Mouse (Mus musculus) embryonic facial prominence, embryonic 13.5 days (tissue): ENCODE measurements around the gene Cxcl13. TPM values are rescaled to one million over a fixed set of nuclear protein-coding genes. Genes with fewer than 3 reads are reported as not detected.

Experiments used
- ATAC-seq: fragments of 200-750 bp; cut with Nextera tagmentation; 2 replicates; pipeline ENCODE4 v1.8.0; 2017; ENCODE audit warnings: low read depth; ENCODE audit not compliant: insufficient number of reproducible peaks, insufficient read depth, low FRiP score, low TSS enrichment
- H3K27ac ChIP-seq: fragments of 300-500 bp; sonication (generic); 2 replicates; pipeline ENCODE4 v1.5.1; 2015; ENCODE audit warnings: moderate library complexity, mild to moderate bottlenecking, inconsistent platforms
- H3K27me3 ChIP-seq: fragments of 300-500 bp; sonication (generic); 2 replicates; pipeline ENCODE4 v1.6.1; 2015; ENCODE audit warnings: mild to moderate bottlenecking, inconsistent platforms
- H3K36me3 ChIP-seq: fragments of 300-500 bp; sonication (generic); 2 replicates; pipeline ENCODE4 v1.6.1; 2015; ENCODE audit warnings: mild to moderate bottlenecking, inconsistent platforms
- H3K4me1 ChIP-seq: fragments of 300-500 bp; sonication (generic); 2 replicates; pipeline ENCODE4 v1.6.1; 2015; ENCODE audit warnings: inconsistent platforms
- H3K4me2 ChIP-seq: fragments of 300-500 bp; sonication (generic); 2 replicates; pipeline ENCODE4 v1.6.1; 2015; ENCODE audit warnings: moderate library complexity, mild to moderate bottlenecking, inconsistent platforms
- H3K4me3 ChIP-seq: fragments of 300-500 bp; sonication (generic); 2 replicates; pipeline ENCODE4 v1.5.1; 2015; ENCODE audit warnings: mild to moderate bottlenecking, inconsistent platforms
- H3K9ac ChIP-seq: fragments of 300-500 bp; sonication (generic); 2 replicates; pipeline ENCODE4 v1.6.1; 2015; ENCODE audit warnings: mild to moderate bottlenecking, inconsistent platforms
- H3K9me3 ChIP-seq: fragments of 300-500 bp; sonication (generic); 2 replicates; pipeline ENCODE4 v1.6.1; 2016; ENCODE audit warnings: inconsistent platforms
- WGBS: fragments of 180-500 bp; shearing (Covaris S2); methylation state at CpG from one replicate; pipeline ENCODE4 v1.1.7; 2015; ENCODE audit warnings: mixed read lengths; 5-methylcytosine and 5-hydroxymethylcytosine counted together
- polyA plus RNA-seq: library from polyadenylated mRNA; unstranded; fragments of >200 nt; fragmentation: Nextera tagmentation; extraction: Ambion mirVana; gene quantifications from 2 replicates; pipeline ENCODE4 v1.2.1, GENCODE M21; 2015

The Cxcl13 gene
- 0.92 and 1.4 TPM in 2 replicates for polyA plus RNA-seq

DNA sequence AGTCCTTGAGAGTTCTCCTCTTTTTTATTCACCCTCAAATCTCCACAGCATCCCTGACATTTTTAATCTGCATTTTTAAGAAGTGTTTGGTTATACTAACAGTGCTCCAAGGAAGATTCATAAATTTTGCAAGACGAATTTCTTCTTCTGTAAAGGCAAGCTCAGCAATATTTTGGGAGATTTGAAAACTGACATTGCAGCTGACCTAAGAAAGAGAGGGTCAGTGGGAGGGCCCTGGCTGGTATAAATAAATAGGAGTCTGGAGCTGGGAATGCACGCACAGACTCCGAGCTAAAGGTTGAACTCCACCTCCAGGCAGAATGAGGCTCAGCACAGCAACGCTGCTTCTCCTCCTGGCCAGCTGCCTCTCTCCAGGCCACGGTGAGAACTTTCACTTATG, at the start of gene Cxcl13:
Gene Cxcl13 (plus strand): TSS at position 301 of the 400 bp plus-strand sequence.
- ATAC-seq: no peak
- H3K36me3 ChIP-seq: no peaks in the 10 kb centered on the region
- H3K4me3 ChIP-seq: no peak within 1 kb of the TSS
- H3K27ac ChIP-seq: no peak within 1 kb of the TSS
- 35% methylated on average over 5 of the region's 5 CpGs for WGBS
- H3K4me2 ChIP-seq: no peak within 1 kb of the TSS
- no peaks in the 10 kb centered on the region for H3K9me3 ChIP-seq
- no peak within 1 kb of the TSS for H3K9ac ChIP-seq
- H3K27me3 ChIP-seq: no peaks in the 10 kb centered on the region
- no peaks in the 10 kb centered on the region for H3K4me1 ChIP-seq

GRCm38 (mm10) chr5:95911006-95911405, 45.7 kb upstream of the Cxcl13 start:
- Histone ChIP-seq H3K4me2 (no peak overlapping the region), H3K36me3 (no peaks in the 10 kb centered on the region), H3K27ac (no peak overlapping the region), H3K9ac (no peak overlapping the region), H3K4me3 (no peak overlapping the region), H3K27me3 (no peaks in the 10 kb centered on the region), H3K4me1 (no peaks in the 10 kb centered on the region), H3K9me3 (no peaks in the 10 kb centered on the region)
- WGBS: 68% methylated on average over 1 of the region's 1 CpGs
- no peak for ATAC-seq

DNA sequence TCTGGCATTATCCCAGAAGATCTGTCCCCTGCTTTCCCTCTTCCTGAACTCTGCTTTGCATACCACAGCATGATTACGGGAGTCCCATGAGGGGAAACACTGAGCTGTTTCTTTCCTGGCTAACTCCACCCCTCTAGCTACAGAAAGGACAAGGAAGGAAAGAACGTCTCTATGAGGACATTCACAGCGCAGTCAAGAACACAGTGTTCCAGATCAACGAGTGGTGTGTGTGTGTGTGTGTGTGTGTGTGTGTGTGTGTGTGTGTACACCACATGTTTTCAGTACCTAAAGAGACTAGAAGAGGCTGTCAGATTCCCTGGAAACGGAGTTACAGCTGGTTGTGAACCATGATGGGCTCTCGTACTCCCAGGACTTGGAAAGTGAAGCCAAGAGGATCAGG, 38.3 kb upstream of the Cxcl13 start:
- no peaks in the 10 kb centered on the region for H3K36me3 ChIP-seq
- no peak overlapping the region for H3K4me3 ChIP-seq
- H3K27ac ChIP-seq: no peak overlapping the region
- WGBS: 76% methylated on average over 6 of the region's 6 CpGs
- ATAC-seq: no peak
- H3K4me2 ChIP-seq: no peak overlapping the region
- H3K9ac ChIP-seq: no peak overlapping the region
- H3K9me3 ChIP-seq: no peaks in the 10 kb centered on the region
- H3K27me3 ChIP-seq: no peaks in the 10 kb centered on the region
- no peaks in the 10 kb centered on the region for H3K4me1 ChIP-seq

- no peak overlapping the region for H3K9ac ChIP-seq
- H3K27me3 ChIP-seq: no peaks in the 10 kb centered on the region
- H3K4me1 ChIP-seq: no peaks in the 10 kb centered on the region
- no peak for ATAC-seq
- no peak overlapping the region for H3K27ac ChIP-seq
- H3K4me2 ChIP-seq: no peak overlapping the region
- H3K36me3 ChIP-seq: no peaks in the 10 kb centered on the region
- 86% methylated on average over 6 of the region's 6 CpGs for WGBS
- no peak overlapping the region for H3K4me3 ChIP-seq
- H3K9me3 ChIP-seq: no peaks in the 10 kb centered on the region
Measured at GRCm38 (mm10) chr5:95924023-95924422, 32.7 kb upstream of the Cxcl13 start.

- no peaks in the 10 kb centered on the region for H3K36me3 ChIP-seq
- H3K27me3 ChIP-seq: no peaks in the 10 kb centered on the region
- H3K9ac ChIP-seq: no peak overlapping the region
- H3K9me3 ChIP-seq: no peaks in the 10 kb centered on the region
- no peak overlapping the region for H3K4me2 ChIP-seq
- H3K4me3 ChIP-seq: no peak overlapping the region
- H3K27ac ChIP-seq: no peak overlapping the region
- WGBS: 86% methylated on average over 10 of the region's 10 CpGs
- no peak for ATAC-seq
- no peaks in the 10 kb centered on the region for H3K4me1 ChIP-seq
Measured at GRCm38 (mm10) chr5:95925204-95925930, 31.4 kb upstream of the Cxcl13 start.

DNA sequence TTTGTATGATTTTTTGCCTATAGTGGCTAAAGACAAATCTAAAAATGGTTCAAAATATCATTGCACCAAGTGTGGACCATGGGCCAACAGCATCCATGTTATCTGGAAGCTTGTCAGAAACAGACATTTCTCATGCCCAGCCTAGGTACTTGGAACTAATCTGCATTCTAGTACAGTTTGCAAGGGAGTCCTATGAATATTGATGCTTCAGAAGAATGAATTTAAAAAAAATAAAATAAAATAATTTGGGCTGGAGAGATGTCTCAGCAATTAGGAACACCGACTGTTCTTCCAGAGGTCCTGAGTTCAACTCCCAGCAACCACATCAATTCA, 30.9 kb upstream of the Cxcl13 start:
- Histone ChIP-seq H3K27me3 (no peaks in the 10 kb centered on the region), H3K4me3 (no peak overlapping the region), H3K9me3 (no peaks in the 10 kb centered on the region), H3K36me3 (no peaks in the 10 kb centered on the region), H3K4me2 (no peak overlapping the region), H3K9ac (no peak overlapping the region), H3K4me1 (no peaks in the 10 kb centered on the region), H3K27ac (no peak overlapping the region)
- ATAC-seq: no peak
- WGBS: 95% methylated on average over 1 of the region's 1 CpGs

DNA sequence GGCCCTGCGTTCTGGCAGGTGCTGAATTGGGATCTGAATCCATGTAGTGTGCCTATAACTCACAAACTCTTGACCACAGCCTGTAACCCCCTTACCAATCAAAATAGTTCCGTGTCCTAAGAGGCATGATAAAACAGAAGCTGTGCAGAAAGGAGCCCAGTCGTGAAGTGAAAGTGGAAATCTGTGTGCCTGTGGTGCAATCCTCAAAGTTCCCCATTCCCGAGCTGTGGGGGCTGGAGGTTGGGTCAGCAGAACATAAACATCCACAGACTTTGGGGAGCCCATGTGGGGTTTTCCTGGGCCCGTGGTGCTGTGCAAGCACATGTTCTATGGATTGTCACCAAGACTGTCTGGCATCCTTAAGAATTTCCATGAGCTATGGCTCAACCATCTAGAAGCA, 21.7 kb upstream of the Cxcl13 start:
- H3K27me3 ChIP-seq: no peaks in the 10 kb centered on the region
- no peaks in the 10 kb centered on the region for H3K4me1 ChIP-seq
- WGBS: 76% methylated on average over 5 of the region's 5 CpGs
- no peak overlapping the region for H3K9ac ChIP-seq
- no peak overlapping the region for H3K27ac ChIP-seq
- no peak overlapping the region for H3K4me3 ChIP-seq
- no peak overlapping the region for H3K4me2 ChIP-seq
- no peaks in the 10 kb centered on the region for H3K36me3 ChIP-seq
- ATAC-seq: no peak
- no peaks in the 10 kb centered on the region for H3K9me3 ChIP-seq

GRCm38 (mm10) chr5:95936068-95936467, 20.7 kb upstream of the Cxcl13 start:
- H3K9me3 ChIP-seq: no peaks in the 10 kb centered on the region
- 29% methylated on average over 5 of the region's 5 CpGs for WGBS
- no peak for ATAC-seq

GRCm38 (mm10) chr5:95937129-95937528, 19.6 kb upstream of the Cxcl13 start:
- no peak for ATAC-seq
- Histone ChIP-seq H3K36me3 (no peaks in the 10 kb centered on the region), H3K27me3 (no peaks in the 10 kb centered on the region)

More at GRCm38 (mm10) chr5:95936068-95936467, 20.7 kb upstream of the Cxcl13 start:
- Histone ChIP-seq H3K9ac (no peak overlapping the region), H3K27me3 (no peaks in the 10 kb centered on the region), H3K4me1 (0 out of 2 replicates have a peak, but pooled peaks cover 4% of the 10 kb centered on the region), H3K36me3 (no peaks in the 10 kb centered on the region), H3K4me2 (no peak overlapping the region), H3K4me3 (no peak overlapping the region), H3K27ac (no peak overlapping the region)

GRCm38 (mm10) chr5:95938044-95938625, 18.6 kb upstream of the Cxcl13 start:
- WGBS: 76% methylated on average over 11 of the region's 11 CpGs
- no peak overlapping the region for H3K9ac ChIP-seq
- no peak overlapping the region for H3K4me3 ChIP-seq
- no peak for ATAC-seq
- H3K27ac ChIP-seq: no peak overlapping the region
- H3K4me2 ChIP-seq: no peak overlapping the region
- 0 out of 2 replicates have a peak, but pooled peaks cover 4% of the 10 kb centered on the region for H3K4me1 ChIP-seq
- no peaks in the 10 kb centered on the region for H3K9me3 ChIP-seq
- no peaks in the 10 kb centered on the region for H3K36me3 ChIP-seq
- no peaks in the 10 kb centered on the region for H3K27me3 ChIP-seq

More at GRCm38 (mm10) chr5:95937129-95937528, 19.6 kb upstream of the Cxcl13 start:
- Histone ChIP-seq H3K4me1 (0 out of 2 replicates have a peak, but pooled peaks cover 4% of the 10 kb centered on the region), H3K27ac (no peak overlapping the region), H3K9me3 (no peaks in the 10 kb centered on the region), H3K9ac (no peak overlapping the region), H3K4me2 (no peak overlapping the region), H3K4me3 (no peak overlapping the region)
- 60% methylated on average over 2 of the region's 2 CpGs for WGBS

GRCm38 (mm10) chr5:95940682-95941221, 16.0 kb upstream of the Cxcl13 start:
- H3K4me2 ChIP-seq: no peak overlapping the region
- H3K27ac ChIP-seq: no peak overlapping the region
- H3K4me3 ChIP-seq: no peak overlapping the region
- H3K4me1 ChIP-seq: 0 out of 2 replicates have a peak, but pooled peaks cover 4% of the 10 kb centered on the region
- no peaks in the 10 kb centered on the region for H3K27me3 ChIP-seq
- H3K9me3 ChIP-seq: no peaks in the 10 kb centered on the region
- no peak overlapping the region for H3K9ac ChIP-seq
- WGBS: 21% methylated on average over 4 of the region's 4 CpGs
- no peaks in the 10 kb centered on the region for H3K36me3 ChIP-seq
- ATAC-seq: 0 out of 2 replicates have a peak, but pooled peaks have one; percentile 48

GRCm38 (mm10) chr5:95941562-95941961, 15.2 kb upstream of the Cxcl13 start:
- Histone ChIP-seq H3K36me3 (no peaks in the 10 kb centered on the region), H3K9ac (no peak overlapping the region), H3K4me3 (no peak overlapping the region), H3K4me2 (no peak overlapping the region), H3K27ac (no peak overlapping the region), H3K9me3 (no peaks in the 10 kb centered on the region), H3K27me3 (no peaks in the 10 kb centered on the region), H3K4me1 (0 out of 2 replicates have a peak, but pooled peaks cover 4% of the 10 kb centered on the region)
- no peak for ATAC-seq
- WGBS: 83% methylated on average over 7 of the region's 7 CpGs
